Mouse (Mus musculus) testis, adult 2 months (tissue): ENCODE measurements around the gene Ttf2. TPM values are rescaled to one million over a fixed set of nuclear protein-coding genes. Genes with fewer than 3 reads are reported as not detected.

ENCODE experiments used
- H3K27ac ChIP-seq: fragments of 200-500 bp; 2 replicates; pipeline ENCODE4 v1.5.1; 2012; ENCODE audit warnings: low read depth, low read length; ENCODE audit not compliant: control insufficient read depth, insufficient read depth
- H3K27me3 ChIP-seq: fragments of 200-500 bp; 2 replicates; pipeline ENCODE4 v1.6.1; 2012; ENCODE audit warnings: mild to moderate bottlenecking, low read length, moderate library complexity; ENCODE audit not compliant: control insufficient read depth, insufficient read depth
- H3K36me3 ChIP-seq: fragments of 200-500 bp; 2 replicates; pipeline ENCODE4 v1.6.1; 2012; ENCODE audit warnings: mild to moderate bottlenecking, low read length; ENCODE audit not compliant: control insufficient read depth, insufficient read depth
- H3K4me1 ChIP-seq: fragments of 200-500 bp; 2 replicates; pipeline ENCODE4 v1.6.1; 2012; ENCODE audit warnings: low read length; ENCODE audit not compliant: control insufficient read depth, insufficient read depth
- H3K4me3 ChIP-seq: fragments of 200-500 bp; 2 replicates; pipeline ENCODE4 v1.5.1; 2012; ENCODE audit warnings: low read depth, mild to moderate bottlenecking, low read length, moderate library complexity, mixed read lengths; ENCODE audit not compliant: control insufficient read depth
- CTCF ChIP-seq: fragments of 200-500 bp; IDR thresholded peaks from 2 replicates; pipeline ENCODE4 v1.5.1; 2012; ENCODE audit warnings: low read depth, mild to moderate bottlenecking, inconsistent platforms, low read length, moderate library complexity; ENCODE audit not compliant: control insufficient read depth, insufficient read depth, insufficient replicate concordance
- POLR2A ChIP-seq: fragments of 200-500 bp; IDR thresholded peaks from 2 replicates; pipeline ENCODE4 v1.6.1; 2012; ENCODE audit warnings: low read depth, mild to moderate bottlenecking, inconsistent platforms, low read length, moderate library complexity; ENCODE audit not compliant: control insufficient read depth
- polyA plus RNA-seq: library from polyadenylated mRNA; depleted of rRNA; stranded (reverse); fragments of >200 nt; gene quantifications from 2 replicates; pipeline ENCODE4 v1.2.3, GENCODE M21; 2012

The Ttf2 gene
- polyA plus RNA-seq, 1 experiment: 3.0 TPM

GRCm38 (mm10) chr3:100924065-100924732 is 45.3 kb downstream of the Ttf2 start:
- peaks cover 12% of the 10 kb centered on the region for H3K4me1 ChIP-seq
- TF ChIP-seq POLR2A (no peak), CTCF (no peak)
- H3K27ac ChIP-seq: no peak overlapping the region
- no peaks in the 10 kb centered on the region for H3K36me3 ChIP-seq
- H3K27me3 ChIP-seq: no peaks in the 10 kb centered on the region
- peak overlapping the region; percentile 85; the same call in 1 of the 2 replicates for H3K4me3 ChIP-seq

- Histone ChIP-seq H3K27me3 (no peaks in the 10 kb centered on the region), H3K4me1 (peaks cover 12% of the 10 kb centered on the region), H3K36me3 (no peaks in the 10 kb centered on the region), H3K4me3 (peak overlapping the region; percentile 85), H3K27ac (peak overlapping the region; percentile 26; the same call in 1 of the 2 replicates)
- TF ChIP-seq CTCF: no peak
- no peak for TF ChIP-seq POLR2A
These were observed 46.7 kb downstream of the Ttf2 start for GRCm38 (mm10) chr3:100922506-100923375.

DNA sequence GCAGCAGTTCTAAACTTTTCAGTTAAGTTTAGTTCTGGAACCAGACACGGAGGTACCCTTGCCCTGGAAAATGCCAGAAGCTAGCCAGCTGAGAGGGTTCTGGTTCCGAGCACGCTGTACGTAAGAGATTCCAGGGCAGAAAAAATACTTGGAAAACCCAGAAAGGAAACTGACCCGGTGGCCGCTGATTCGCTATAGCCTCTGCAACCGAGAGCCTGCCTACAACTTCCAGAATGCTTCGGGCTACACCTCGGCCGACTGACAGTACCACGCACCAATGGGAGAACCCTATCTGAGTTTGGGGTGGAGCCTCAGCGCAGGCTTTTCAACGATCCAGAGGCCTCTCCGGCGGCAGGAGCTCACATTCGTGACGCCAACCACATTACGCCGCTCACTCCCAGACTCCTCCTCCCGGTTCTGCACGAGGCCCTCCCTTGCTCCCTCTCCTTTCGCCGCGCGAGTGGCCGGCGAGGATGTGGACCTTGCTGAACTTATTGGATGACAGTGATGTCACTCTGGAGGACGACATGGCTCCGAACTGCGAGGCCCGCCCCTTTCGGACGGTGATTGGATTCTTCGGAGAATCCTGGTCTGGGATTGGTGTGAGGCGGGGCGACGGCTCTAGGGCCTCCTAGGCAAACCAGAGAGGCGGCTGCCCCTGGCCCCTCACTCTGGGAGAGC is 47.5 kb downstream of the Ttf2 start, which contains the start of gene Trim45:
TSS of gene Trim45 (plus strand) at position 378 of the 681 bp plus-strand sequence.
- peak within 1 kb of the TSS; percentile 85 for H3K4me3 ChIP-seq
- peaks cover 12% of the 10 kb centered on the region for H3K4me1 ChIP-seq
- no peaks in the 10 kb centered on the region for H3K36me3 ChIP-seq
- H3K27me3 ChIP-seq: no peaks in the 10 kb centered on the region
- TF ChIP-seq POLR2A (peak; percentile 63), CTCF (no peak)
- H3K27ac ChIP-seq: peak within 1 kb of the TSS; percentile 59

DNA sequence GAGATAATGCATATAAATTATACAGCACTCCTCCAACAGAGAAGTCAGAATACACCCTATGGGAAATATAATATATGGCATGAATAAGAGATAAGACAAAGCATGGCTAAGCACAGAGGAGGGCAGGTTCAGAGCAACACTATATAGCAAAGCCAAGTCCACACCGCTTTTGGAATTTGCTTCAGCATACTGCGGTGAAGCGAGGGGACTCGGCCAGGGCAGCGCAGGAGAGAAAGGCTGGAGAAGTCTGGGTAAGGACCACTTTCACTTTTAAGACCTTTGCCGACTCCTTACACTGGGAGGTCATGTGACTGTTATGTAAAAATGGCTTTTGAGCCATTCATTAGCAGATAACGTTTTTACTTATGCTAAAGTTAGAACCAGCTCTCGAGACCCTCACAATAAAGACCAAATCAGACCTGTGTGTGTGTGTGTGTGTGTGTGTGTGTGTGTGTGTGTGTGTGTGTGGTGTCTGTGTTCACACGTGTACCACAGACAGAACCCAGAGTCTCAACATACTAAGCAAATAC is 48.8 kb downstream of the Ttf2 start:
- Histone ChIP-seq H3K27me3 (no peaks in the 10 kb centered on the region), H3K4me1 (peaks cover 15% of the 10 kb centered on the region), H3K36me3 (no peaks in the 10 kb centered on the region), H3K4me3 (peak overlapping the region; percentile 48; the same call in 1 of the 2 replicates), H3K27ac (no peak overlapping the region)
- TF ChIP-seq CTCF (no peak), POLR2A (no peak)

GRCm38 (mm10) chr3:100916844-100917243 is 52.6 kb downstream of the Ttf2 start:
- no peak overlapping the region; the same call in 1 of the 2 replicates for H3K4me3 ChIP-seq

GRCm38 (mm10) chr3:100911498-100912213 is 57.8 kb downstream of the Ttf2 start:
- no peaks in the 10 kb centered on the region for H3K36me3 ChIP-seq
- H3K27me3 ChIP-seq: no peaks in the 10 kb centered on the region
- no peak overlapping the region for H3K4me3 ChIP-seq
- peaks cover 2% of the 10 kb centered on the region; the same call in 1 of the 2 replicates for H3K4me1 ChIP-seq
- no peak for TF ChIP-seq POLR2A
- TF ChIP-seq CTCF: no peak
- no peak overlapping the region for H3K27ac ChIP-seq

More at GRCm38 (mm10) chr3:100916844-100917243, 52.6 kb downstream of the Ttf2 start:
- no peaks in the 10 kb centered on the region for H3K27me3 ChIP-seq
- H3K27ac ChIP-seq: no peak overlapping the region
- H3K36me3 ChIP-seq: no peaks in the 10 kb centered on the region
- peaks cover 7% of the 10 kb centered on the region for H3K4me1 ChIP-seq
- TF ChIP-seq CTCF (no peak), POLR2A (no peak)

DNA sequence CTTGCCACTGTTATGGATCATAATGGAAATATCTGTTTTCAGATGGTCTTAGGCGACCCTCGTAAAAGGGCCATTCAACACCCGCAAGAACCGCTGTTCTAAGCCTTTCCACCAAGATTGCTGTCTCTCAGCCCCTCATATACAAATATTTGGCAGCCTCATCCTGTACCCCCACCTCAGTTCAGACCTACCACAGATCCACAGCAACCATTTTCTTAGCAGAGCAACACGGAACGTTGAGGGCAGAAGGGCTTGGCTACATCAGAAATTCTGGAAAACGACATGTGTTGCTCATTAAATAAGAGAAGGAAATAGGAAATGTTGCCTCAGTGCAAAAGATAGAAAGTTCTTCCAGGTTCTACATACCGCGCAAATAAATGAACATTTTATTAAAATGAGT is 58.4 kb downstream of the Ttf2 start:
- Histone ChIP-seq H3K4me3 (no peak overlapping the region), H3K27ac (no peak overlapping the region), H3K4me1 (no peaks in the 10 kb centered on the region), H3K36me3 (no peaks in the 10 kb centered on the region), H3K27me3 (no peaks in the 10 kb centered on the region)
- TF ChIP-seq POLR2A (no peak), CTCF (no peak)
